Mouse (Mus musculus): ENCODE measurements around the gene Dck.
"Not testable (repeated sequence)": the region's sequence is repeated elsewhere in the genome, so short reads cannot be mapped to it uniquely, and the experiment has no call there.

Dck gene

GRCm38 (mm10) chr5:88764987-88765481, at the start of gene Dck:
Dck (plus strand) TSS chr5:88764996.
- peak; percentile 96 to 97 for DNase-seq (ENCODE audit: low read depth in 2 of 2, low spot score in 2 of 2)

- DNase-seq (ENCODE audit: low read depth in 2 of 2, low spot score in 2 of 2) = no peak
Observed at GRCm38 (mm10) chr5:88716983-88717382, 47.8 kb upstream of the Dck start.

- peak; percentile 88 to 90 for DNase-seq (ENCODE audit: low read depth in 2 of 2, low spot score in 2 of 2)
Observed at GRCm38 (mm10) chr5:88720116-88721002, 44.4 kb upstream of the Dck start, which contains the start of gene Mob1b. Mob1b (plus strand) TSS chr5:88720855.

- no peak for DNase-seq (ENCODE audit: low read depth in 2 of 2, low spot score in 2 of 2)
Observed at GRCm38 (mm10) chr5:88721003-88721475, 43.8 kb upstream of the Dck start.

GRCm38 (mm10) chr5:88721565-88722212, 43.1 kb upstream of the Dck start:
- peak in 1 of 2 experiments; percentile 2 for DNase-seq (ENCODE audit: low read depth in 2 of 2, low spot score in 2 of 2)

- DNase-seq (ENCODE audit: low read depth in 2 of 2, low spot score in 2 of 2) = no peak
Observed at GRCm38 (mm10) chr5:88722213-88722600, 42.6 kb upstream of the Dck start.

- DNase-seq (ENCODE audit: low read depth in 2 of 2, low spot score in 2 of 2) = no peak
Observed at GRCm38 (mm10) chr5:88724030-88724429, 40.8 kb upstream of the Dck start.

GRCm38 (mm10) chr5:88727593-88728144, 37.1 kb upstream of the Dck start:
- no peak for DNase-seq (ENCODE audit: low read depth in 2 of 2, low spot score in 2 of 2)

- DNase-seq (ENCODE audit: low read depth in 2 of 2, low spot score in 2 of 2) = peak; percentile 11 to 30
Observed at GRCm38 (mm10) chr5:88734786-88735185, 30.0 kb upstream of the Dck start.

GRCm38 (mm10) chr5:88741065-88741464, 23.7 kb upstream of the Dck start:
- DNase-seq (ENCODE audit: low read depth in 2 of 2, low spot score in 2 of 2) = not testable (repeated sequence)

GRCm38 (mm10) chr5:88747774-88748173, 17.0 kb upstream of the Dck start:
- DNase-seq (ENCODE audit: low read depth in 2 of 2, low spot score in 2 of 2) = no peak

GRCm38 (mm10) chr5:88753199-88753598, 11.6 kb upstream of the Dck start:
- no peak for DNase-seq (ENCODE audit: low read depth in 2 of 2, low spot score in 2 of 2)

- DNase-seq (ENCODE audit: low read depth in 2 of 2, low spot score in 2 of 2) = no peak
Observed at GRCm38 (mm10) chr5:88762611-88763010, 2.2 kb upstream of the Dck start.

GRCm38 (mm10) chr5:88764430-88764986, 288 bp upstream of the Dck start:
- no peak for DNase-seq (ENCODE audit: low read depth in 2 of 2, low spot score in 2 of 2)

GRCm38 (mm10) chr5:88765587-88765986, 791 bp downstream of the Dck start:
- no peak for DNase-seq (ENCODE audit: low read depth in 2 of 2, low spot score in 2 of 2)

- DNase-seq (ENCODE audit: low read depth in 2 of 2, low spot score in 2 of 2) = peak; percentile 18 to 45
Observed at GRCm38 (mm10) chr5:88766121-88766520, 1.3 kb downstream of the Dck start.

GRCm38 (mm10) chr5:88766863-88767262, 2.1 kb downstream of the Dck start:
- DNase-seq (ENCODE audit: low read depth in 2 of 2, low spot score in 2 of 2) = no peak

- DNase-seq (ENCODE audit: low read depth in 2 of 2, low spot score in 2 of 2) = no peak
Observed at GRCm38 (mm10) chr5:88768201-88768600, 3.4 kb downstream of the Dck start.

- no peak for DNase-seq (ENCODE audit: low read depth in 2 of 2, low spot score in 2 of 2)
Observed at GRCm38 (mm10) chr5:88782072-88782765, 17.4 kb downstream of the Dck start.

- DNase-seq (ENCODE audit: low read depth in 2 of 2, low spot score in 2 of 2) = no peak
Observed at GRCm38 (mm10) chr5:88785059-88785458, 20.3 kb downstream of the Dck start.

GRCm38 (mm10) chr5:88790675-88791074, 25.9 kb downstream of the Dck start:
- no peak for DNase-seq (ENCODE audit: low read depth in 2 of 2, low spot score in 2 of 2)
